Mouse (Mus musculus): ENCODE measurements at regions not wholly inside any gene's neighbourhood (a gene's known extent, or its start where the extent isn't known, plus 50 kb on each side); places are given as distances from the start of the nearest gene placed in this dataset.
"Not testable (repeated sequence)": the region's sequence is repeated elsewhere in the genome, so short reads cannot be mapped to it uniquely, and the experiment has no call there.

DNA sequence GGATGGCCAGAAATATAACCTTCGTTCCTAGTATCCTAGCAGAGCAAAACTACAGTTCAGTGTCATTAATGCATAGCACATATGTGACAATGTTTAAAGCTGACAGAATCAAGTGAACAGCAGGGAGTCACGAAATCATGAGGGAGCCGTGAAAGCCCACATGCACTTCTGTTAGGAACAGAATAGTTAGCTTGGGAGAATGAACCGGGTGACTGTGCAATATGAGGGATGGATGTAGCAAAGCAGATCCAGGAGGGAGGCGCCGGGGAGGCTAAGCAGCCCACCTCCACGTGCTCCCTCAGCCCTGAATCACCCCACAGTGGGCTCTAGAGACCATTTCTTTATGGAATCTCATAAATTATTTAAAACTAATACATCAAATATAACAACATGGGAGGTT, 116.3 kb upstream of the Daam1 start:
- DNase-seq (ENCODE audit: low spot score in 2 of 2) = no peak

- not testable (repeated sequence) for DNase-seq (ENCODE audit: low spot score in 2 of 2)
These were observed 112.5 kb upstream of the Daam1 start for GRCm38 (mm10) chr12:71718412-71718811.

DNA sequence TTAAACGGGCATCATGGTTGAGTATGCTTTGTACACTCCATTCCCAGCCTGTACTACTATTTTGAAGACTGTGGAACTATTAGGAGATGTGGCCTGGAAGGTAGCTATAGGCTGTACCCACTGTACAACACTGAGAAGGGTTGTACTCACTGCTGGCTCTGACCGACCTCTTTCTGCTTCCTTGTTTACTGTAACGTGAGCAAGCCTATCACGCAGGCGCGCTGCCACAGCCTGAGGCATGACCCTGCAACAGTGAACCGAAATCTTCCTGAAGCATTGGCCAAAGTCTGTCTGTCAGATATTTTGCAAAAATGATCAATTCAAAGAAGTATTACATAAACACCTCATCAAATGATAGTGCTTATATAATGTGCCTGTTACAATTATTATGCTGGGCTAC, 112.0 kb upstream of the Daam1 start:
- no peak for DNase-seq (ENCODE audit: low spot score in 2 of 2)

- DNase-seq (ENCODE audit: low spot score in 2 of 2) = no peak
These were observed 105.7 kb upstream of the Daam1 start for GRCm38 (mm10) chr12:71725140-71725539.

- no peak for DNase-seq (ENCODE audit: low spot score in 2 of 2)
These were observed 105.1 kb upstream of the Daam1 start for GRCm38 (mm10) chr12:71725713-71726336.

DNA sequence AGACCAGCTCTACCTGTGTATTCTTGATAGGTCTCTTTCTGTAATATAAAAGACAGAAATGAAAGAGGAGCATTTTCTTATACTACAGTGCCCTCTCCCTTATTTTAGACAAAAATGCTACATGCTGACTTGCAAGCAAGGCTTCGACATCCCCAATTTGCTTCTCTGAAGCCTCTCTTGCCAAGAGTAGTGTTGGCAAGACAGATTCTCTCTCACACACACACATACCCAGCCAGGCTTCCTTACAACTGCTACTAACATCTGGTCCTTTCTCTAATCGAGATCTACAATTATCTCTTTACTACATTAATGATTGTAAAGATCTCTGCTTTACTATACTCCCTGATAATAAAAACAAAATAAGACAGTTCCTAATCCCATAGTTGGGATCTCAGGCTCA, 87.5 kb upstream of the Daam1 start:
- DNase-seq (ENCODE audit: low spot score in 2 of 2) = no peak

DNA sequence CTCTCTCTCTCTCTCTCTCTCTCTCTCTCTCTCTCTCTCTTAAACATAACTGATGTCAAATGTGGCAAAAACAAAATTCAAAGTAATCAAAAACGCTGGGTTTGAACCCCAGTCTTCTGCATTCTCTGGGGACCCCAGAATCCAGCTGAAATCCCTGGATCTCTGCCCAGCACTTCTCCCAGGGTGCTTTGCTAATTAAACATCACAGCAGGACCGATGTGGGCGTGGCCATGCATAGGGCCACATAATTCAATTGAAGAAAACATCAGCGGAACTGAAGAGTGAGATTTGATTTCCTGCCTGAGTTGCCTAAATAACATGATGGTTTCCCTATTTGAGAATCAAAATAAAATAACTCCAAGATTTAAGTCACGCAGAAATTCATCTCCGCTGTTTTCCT, 84.9 kb upstream of the Daam1 start:
- no peak for DNase-seq (ENCODE audit: low spot score in 2 of 2)

DNA sequence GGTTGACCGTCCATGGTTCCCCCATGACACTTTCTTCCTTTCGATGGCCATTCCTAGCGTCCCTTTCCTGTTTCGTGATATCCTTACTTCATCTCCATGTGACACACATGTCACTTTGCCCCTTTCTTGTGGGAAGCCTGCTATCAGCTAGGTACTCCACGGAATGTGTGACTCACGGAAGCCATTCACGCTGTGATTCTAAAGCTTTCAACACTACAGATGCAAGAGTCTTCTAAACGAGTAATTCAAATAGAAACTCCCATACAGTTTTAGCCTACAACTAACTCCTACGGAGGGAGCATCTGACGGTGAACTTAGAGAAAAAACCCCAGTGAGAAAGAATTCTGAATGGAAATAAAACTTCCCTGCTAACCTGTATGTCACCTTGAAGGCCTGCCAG, 83.5 kb upstream of the Daam1 start:
- DNase-seq (ENCODE audit: low spot score in 2 of 2) = no peak

GRCm38 (mm10) chr12:71747831-71748368, 83.0 kb upstream of the Daam1 start:
- peak; percentile 27 to 33 for DNase-seq (ENCODE audit: low spot score in 2 of 2)

- peak; percentile 70 to 75 for DNase-seq (ENCODE audit: low spot score in 2 of 2)
These were observed 82.1 kb upstream of the Daam1 start for GRCm38 (mm10) chr12:71748731-71749130.

DNA sequence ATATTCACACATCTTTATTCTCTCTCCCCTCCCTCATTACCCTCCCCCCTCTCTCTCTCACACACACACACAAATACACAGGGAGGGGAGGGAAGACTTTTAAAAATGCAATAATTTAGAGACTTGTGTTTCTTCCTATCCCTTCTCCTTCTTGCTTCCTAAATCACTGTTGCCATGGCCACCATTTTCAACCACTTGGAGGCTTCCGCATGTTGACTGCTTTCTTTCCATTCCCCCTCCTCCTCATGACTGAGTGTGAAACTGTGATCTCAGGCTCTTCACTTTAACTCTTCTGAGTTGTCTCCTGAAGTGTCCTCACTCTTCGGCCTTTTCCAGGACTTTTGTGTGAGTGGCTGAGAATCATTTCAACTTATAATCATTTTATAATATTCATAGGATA, 81.2 kb upstream of the Daam1 start:
- DNase-seq (ENCODE audit: low spot score in 2 of 2) = no peak

- no peak for DNase-seq (ENCODE audit: low spot score in 2 of 2)
These were observed 78.1 kb upstream of the Daam1 start for GRCm38 (mm10) chr12:71752741-71753260.

DNA sequence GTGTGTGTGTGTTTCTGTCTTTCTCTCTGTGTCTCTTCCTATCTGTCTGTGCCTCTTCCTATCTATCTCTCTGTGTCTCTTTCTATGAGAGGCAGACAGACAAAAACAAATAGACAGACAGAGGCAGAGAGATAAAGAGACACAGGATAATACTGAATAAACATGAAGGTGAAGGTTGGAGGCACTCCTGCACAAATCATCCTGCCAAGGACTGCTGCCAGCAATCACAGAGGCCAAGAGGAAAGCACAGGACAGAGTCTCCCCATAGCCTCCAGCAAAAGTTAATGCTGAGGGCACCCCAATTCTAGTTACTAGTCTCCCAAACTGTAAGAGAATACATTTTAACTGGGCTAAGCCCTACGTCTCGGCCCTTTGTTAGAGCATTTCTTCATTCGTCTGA, 77.6 kb upstream of the Daam1 start:
- no peak for DNase-seq (ENCODE audit: low spot score in 2 of 2)

GRCm38 (mm10) chr12:71763194-71763593, 67.7 kb upstream of the Daam1 start:
- no peak for DNase-seq (ENCODE audit: low spot score in 2 of 2)

DNA sequence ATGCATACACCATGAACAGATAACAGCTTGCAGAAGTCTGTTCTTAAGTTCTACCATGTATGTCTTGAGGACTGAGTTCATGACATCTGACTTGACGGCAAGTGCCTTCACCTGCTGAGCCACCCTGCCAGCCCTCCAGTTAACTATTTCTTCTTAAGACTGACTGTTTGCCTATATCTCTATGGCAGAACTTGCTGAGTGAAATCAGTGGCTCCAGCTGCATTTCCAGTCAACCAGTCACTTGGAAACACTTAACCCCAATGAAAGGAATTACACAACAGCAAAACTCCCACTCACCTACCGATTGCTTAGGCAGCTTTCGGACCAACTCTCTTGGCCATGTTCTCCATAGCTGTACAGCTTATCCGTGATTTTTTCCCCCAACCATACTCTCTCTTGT, 64.8 kb upstream of the Daam1 start:
- no peak for DNase-seq (ENCODE audit: low spot score in 2 of 2)

GRCm38 (mm10) chr12:71766636-71767035, 64.2 kb upstream of the Daam1 start:
- no peak for DNase-seq (ENCODE audit: low spot score in 2 of 2)

DNA sequence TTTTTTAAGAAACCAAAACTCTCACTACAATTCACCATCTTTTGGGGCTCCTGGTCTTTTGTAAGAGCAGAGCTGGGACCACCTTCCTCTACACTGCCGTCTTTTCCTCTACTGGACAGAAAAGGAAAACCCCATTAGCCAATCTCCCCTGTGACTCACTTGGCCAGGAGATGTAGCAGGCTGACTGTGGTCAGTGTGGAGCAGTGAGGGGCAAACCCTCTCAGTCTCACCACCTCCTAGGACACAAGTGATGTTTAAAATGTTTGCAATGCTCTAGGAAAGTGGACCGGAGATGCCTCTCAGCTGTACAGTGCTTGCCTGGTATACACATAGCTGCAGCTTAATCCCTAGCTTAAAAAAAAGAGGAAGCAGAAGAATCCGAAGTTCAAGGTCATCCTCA, 63.0 kb upstream of the Daam1 start:
- DNase-seq (ENCODE audit: low spot score in 2 of 2) = no peak

DNA sequence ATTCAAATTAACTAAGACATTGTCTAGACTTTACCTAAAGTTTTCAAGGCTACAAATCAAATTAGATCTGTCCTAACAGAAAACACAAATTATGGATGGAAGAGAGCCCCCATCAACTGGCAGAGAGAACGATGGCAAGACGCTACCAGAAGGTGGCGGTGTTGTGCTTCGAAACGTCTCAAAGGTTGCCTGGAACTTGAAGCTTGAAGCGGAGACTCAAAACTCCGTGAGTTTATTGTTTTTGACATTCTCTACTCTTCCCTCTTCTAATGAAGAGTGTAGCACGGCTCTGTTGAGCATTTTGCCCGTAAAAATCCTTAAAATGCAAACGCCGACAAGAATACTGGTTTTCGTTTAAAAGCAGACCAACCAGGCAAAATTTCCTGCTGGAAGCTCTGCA, 62.4 kb upstream of the Daam1 start:
- DNase-seq (ENCODE audit: low spot score in 2 of 2) = peak; percentile 22 to 75

- DNase-seq (ENCODE audit: low spot score in 2 of 2) = no peak
These were observed 62.0 kb upstream of the Daam1 start for GRCm38 (mm10) chr12:71768890-71769289.

DNA sequence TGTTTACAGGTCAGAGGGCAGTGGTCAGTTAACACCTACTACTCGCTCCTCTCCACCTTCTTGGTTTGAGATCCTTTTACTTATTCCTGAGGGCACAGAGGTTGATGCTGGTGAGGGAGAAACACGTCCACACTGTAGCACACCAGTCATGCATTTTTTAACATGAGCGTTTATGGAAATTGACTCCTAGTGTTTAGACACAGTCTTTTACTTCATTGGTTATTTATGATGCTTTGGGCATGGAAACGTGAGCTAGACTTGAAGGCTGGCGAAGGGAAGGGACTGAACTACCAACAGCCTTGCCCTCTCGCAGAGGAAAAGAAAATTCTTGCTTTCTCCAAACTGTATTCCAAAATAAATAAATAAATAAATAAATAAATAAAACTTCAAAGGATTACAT, 61.6 kb upstream of the Daam1 start:
- DNase-seq (ENCODE audit: low spot score in 2 of 2) = no peak

DNA sequence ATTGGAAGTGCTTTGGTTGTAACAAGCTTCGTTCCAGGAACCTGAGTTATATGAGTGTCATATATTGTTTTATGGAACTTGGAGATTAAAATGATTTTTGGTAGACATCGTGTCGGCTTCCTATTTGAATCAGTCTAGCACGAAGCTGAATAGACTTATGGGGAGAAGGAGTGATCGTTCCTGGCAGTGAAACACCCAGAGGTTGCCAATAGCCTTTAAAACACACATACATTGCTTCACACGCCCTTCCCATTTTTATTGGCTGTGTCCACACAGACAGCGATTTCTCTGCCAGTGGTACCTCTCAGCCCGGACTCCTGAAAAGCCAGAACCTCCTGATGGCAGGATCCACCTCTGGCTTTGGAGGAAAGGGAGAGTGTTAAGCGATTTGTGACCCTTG, 57.0 kb upstream of the Daam1 start:
- DNase-seq (ENCODE audit: low spot score in 2 of 2) = no peak

- DNase-seq (ENCODE audit: low spot score in 2 of 2) = no peak
These were observed 55.8 kb upstream of the Daam1 start for GRCm38 (mm10) chr12:71775126-71775525.

DNA sequence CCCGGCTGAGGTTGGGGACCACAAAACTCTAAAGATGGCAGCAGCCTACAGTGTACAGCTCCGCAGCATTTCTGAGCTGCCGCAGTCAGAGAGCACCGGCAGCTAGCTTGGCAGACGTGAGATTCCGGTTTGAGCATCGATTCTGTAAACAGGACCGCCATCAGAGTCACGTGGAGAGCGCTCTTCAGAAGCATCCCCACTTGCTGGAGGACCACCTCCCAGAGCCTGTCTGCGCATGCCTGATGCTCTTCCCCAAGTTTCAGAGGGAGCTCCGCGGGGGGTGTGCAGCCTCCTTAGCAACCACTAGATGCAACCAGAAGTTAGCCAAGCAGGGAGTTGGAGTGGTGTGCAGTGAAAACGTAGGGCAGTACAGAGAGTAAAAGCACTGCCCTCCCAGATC, 52.7 kb upstream of the Daam1 start:
- DNase-seq (ENCODE audit: low spot score in 2 of 2) = peak; percentile 22 to 34

- no peak for DNase-seq (ENCODE audit: low spot score in 2 of 2)
These were observed 51.9 kb upstream of the Daam1 start for GRCm38 (mm10) chr12:71778948-71779347.

Data from frontal cortex, postnatal 10 days (tissue).